Mouse (Mus musculus): Measurements from ENCODE around the gene Casp2. TPM values are rescaled to one million over a fixed set of nuclear protein-coding genes. Genes with fewer than 3 reads are reported as not detected.
A peak's percentile ranks its signal among the peaks of the same experiment; 100 is the strongest.

Gene Casp2
- total and polyA plus RNA-seq, 2 experiments, result 3.7 to 5.6 TPM

DNA sequence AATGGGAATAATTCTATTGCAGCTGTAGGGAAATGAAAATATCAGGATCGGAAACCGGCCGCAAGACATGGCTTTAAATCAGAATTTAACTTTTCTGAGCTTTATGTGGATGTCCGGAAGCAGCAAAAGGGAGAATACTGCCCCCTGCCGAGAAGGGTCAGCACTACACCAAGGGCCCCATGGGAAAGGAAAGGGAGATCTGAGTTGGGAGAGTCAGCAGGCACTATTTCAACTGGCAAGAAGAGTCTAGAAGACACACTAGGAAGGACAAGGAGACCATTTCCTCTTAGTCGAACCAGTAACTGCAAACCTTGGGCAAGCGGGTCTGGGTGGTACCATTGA is 60.5 kb downstream of the Casp2 start:
- H3K79me2 ChIP-seq (ENCODE audit: control insufficient read depth, insufficient read depth, low read length), result no peaks in the 10 kb centered on the region
- H3K4me3 ChIP-seq (ENCODE audit: insufficient read depth, low read depth, low read length), result no peak overlapping the region
- H3K27me3 ChIP-seq (ENCODE audit: control insufficient read depth, insufficient read depth, low read length), result peaks cover 19% of the 10 kb centered on the region
- no peaks in the 10 kb centered on the region for H3K36me3 ChIP-seq (ENCODE audit: control insufficient read depth, insufficient read depth, low read length)
- H3K27ac ChIP-seq (replicated peaks; ENCODE audit: insufficient read depth, low read depth, low read length), result no peak overlapping the region
- 14% methylated on average over 7 of the region's 7 CpGs for WGBS
- DNase-seq (ENCODE audit: extremely low read depth, low read depth, low spot score), result peak; percentile 26
- H3K9ac ChIP-seq (ENCODE audit: low read depth, low read length), result no peak overlapping the region
- no peak for TF ChIP-seq POLR2A (IDR thresholded peaks at IDR 0.05; ENCODE audit: extremely low read depth, insufficient read depth, low read length)
- peak; percentile 80 for TF ChIP-seq CTCF (IDR thresholded peaks at IDR 0.05; ENCODE audit: low read depth, low read length)
- H3K4me1 ChIP-seq (ENCODE audit: control insufficient read depth, insufficient read depth, low read length), result no peaks in the 10 kb centered on the region

- H3K4me1 ChIP-seq (ENCODE audit: control insufficient read depth, insufficient read depth, low read length), result no peaks in the 10 kb centered on the region
- H3K27me3 ChIP-seq (ENCODE audit: control insufficient read depth, insufficient read depth, low read length), result peaks cover 19% of the 10 kb centered on the region
- no peak overlapping the region for H3K4me3 ChIP-seq (ENCODE audit: insufficient read depth, low read depth, low read length)
- TF ChIP-seq CTCF (IDR thresholded peaks at IDR 0.05; ENCODE audit: low read depth, low read length), result no peak
- TF ChIP-seq POLR2A (IDR thresholded peaks at IDR 0.05; ENCODE audit: extremely low read depth, insufficient read depth, low read length), result no peak
- 80% methylated on average over 3 of the region's 3 CpGs for WGBS
- no peak overlapping the region for H3K9ac ChIP-seq (ENCODE audit: low read depth, low read length)
- no peaks in the 10 kb centered on the region for H3K36me3 ChIP-seq (ENCODE audit: control insufficient read depth, insufficient read depth, low read length)
- DNase-seq (ENCODE audit: extremely low read depth, low read depth, low spot score), result no peak
- H3K79me2 ChIP-seq (ENCODE audit: control insufficient read depth, insufficient read depth, low read length), result no peaks in the 10 kb centered on the region
- no peak overlapping the region for H3K27ac ChIP-seq (replicated peaks; ENCODE audit: insufficient read depth, low read depth, low read length)
These were observed 61.7 kb downstream of the Casp2 start for GRCm38 (mm10) chr6:42326509-42326908.

- Histone ChIP-seq H3K79me2 (ENCODE audit: control insufficient read depth, insufficient read depth, low read length) (no peaks in the 10 kb centered on the region), H3K4me3 (ENCODE audit: insufficient read depth, low read depth, low read length) (no peak overlapping the region), H3K9ac (ENCODE audit: low read depth, low read length) (no peak overlapping the region), H3K27me3 (ENCODE audit: control insufficient read depth, insufficient read depth, low read length) (peaks cover 10% of the 10 kb centered on the region), H3K36me3 (ENCODE audit: control insufficient read depth, insufficient read depth, low read length) (no peaks in the 10 kb centered on the region), H3K27ac (replicated peaks; ENCODE audit: insufficient read depth, low read depth, low read length) (no peak overlapping the region), H3K4me1 (ENCODE audit: control insufficient read depth, insufficient read depth, low read length) (no peaks in the 10 kb centered on the region)
- TF ChIP-seq POLR2A (IDR thresholded peaks at IDR 0.05; ENCODE audit: extremely low read depth, insufficient read depth, low read length) (no peak), CTCF (IDR thresholded peaks at IDR 0.05; ENCODE audit: low read depth, low read length) (no peak)
- DNase-seq (ENCODE audit: extremely low read depth, low read depth, low spot score), result no peak
- WGBS, result 84% methylated on average over 3 of the region's 3 CpGs
These were observed 64.0 kb downstream of the Casp2 start for GRCm38 (mm10) chr6:42328757-42329156.

GRCm38 (mm10) chr6:42330216-42330615 is 65.4 kb downstream of the Casp2 start:
- no peak for DNase-seq (ENCODE audit: extremely low read depth, low read depth, low spot score)
- H3K4me1 ChIP-seq (ENCODE audit: control insufficient read depth, insufficient read depth, low read length), result no peaks in the 10 kb centered on the region
- no peak overlapping the region for H3K9ac ChIP-seq (ENCODE audit: low read depth, low read length)
- H3K27ac ChIP-seq (replicated peaks; ENCODE audit: insufficient read depth, low read depth, low read length), result no peak overlapping the region
- 83% methylated on average over 3 of the region's 3 CpGs for WGBS
- H3K79me2 ChIP-seq (ENCODE audit: control insufficient read depth, insufficient read depth, low read length), result no peaks in the 10 kb centered on the region
- H3K4me3 ChIP-seq (ENCODE audit: insufficient read depth, low read depth, low read length), result no peak overlapping the region
- no peaks in the 10 kb centered on the region for H3K27me3 ChIP-seq (ENCODE audit: control insufficient read depth, insufficient read depth, low read length)
- H3K36me3 ChIP-seq (ENCODE audit: control insufficient read depth, insufficient read depth, low read length), result no peaks in the 10 kb centered on the region
- no peak for TF ChIP-seq CTCF (IDR thresholded peaks at IDR 0.05; ENCODE audit: low read depth, low read length)

DNA sequence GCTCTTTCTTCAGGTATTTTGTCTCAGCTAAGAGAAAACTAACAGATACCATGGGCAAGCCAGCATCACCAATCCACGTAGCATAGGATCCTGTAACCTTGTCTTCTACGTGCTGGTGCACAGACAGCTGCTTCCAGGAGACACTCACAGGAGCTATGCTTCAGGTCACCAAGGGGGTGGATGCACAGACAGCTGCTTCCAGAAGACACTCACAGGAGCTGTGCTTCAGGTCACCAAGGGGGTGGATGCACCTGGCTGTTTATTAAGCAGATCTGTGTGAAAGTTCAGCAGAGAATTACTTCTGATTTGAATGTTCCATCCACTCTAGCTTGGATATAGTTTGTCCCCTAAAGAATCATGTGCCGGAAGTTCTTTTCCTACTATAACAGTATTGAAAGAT is 66.2 kb downstream of the Casp2 start:
- no peaks in the 10 kb centered on the region for H3K79me2 ChIP-seq (ENCODE audit: control insufficient read depth, insufficient read depth, low read length)
- DNase-seq (ENCODE audit: extremely low read depth, low read depth, low spot score), result no peak
- no peak overlapping the region for H3K4me3 ChIP-seq (ENCODE audit: insufficient read depth, low read depth, low read length)
- TF ChIP-seq POLR2A (IDR thresholded peaks at IDR 0.05; ENCODE audit: extremely low read depth, insufficient read depth, low read length), result no peak
- no peak for TF ChIP-seq CTCF (IDR thresholded peaks at IDR 0.05; ENCODE audit: low read depth, low read length)
- no peak overlapping the region for H3K27ac ChIP-seq (replicated peaks; ENCODE audit: insufficient read depth, low read depth, low read length)
- no peaks in the 10 kb centered on the region for H3K36me3 ChIP-seq (ENCODE audit: control insufficient read depth, insufficient read depth, low read length)
- H3K4me1 ChIP-seq (ENCODE audit: control insufficient read depth, insufficient read depth, low read length), result no peaks in the 10 kb centered on the region
- H3K9ac ChIP-seq (ENCODE audit: low read depth, low read length), result no peak overlapping the region
- H3K27me3 ChIP-seq (ENCODE audit: control insufficient read depth, insufficient read depth, low read length), result no peaks in the 10 kb centered on the region
- 90% methylated on average over 3 of the region's 3 CpGs for WGBS

Other genes with a start within 250 kb of the Casp2 start
- not detected in 2 replicates for gene Sva, start 226.6 kb upstream of the Casp2 start, total RNA-seq (2014; rRNA removed)
- gene Sva, start 226.6 kb upstream of the Casp2 start, polyA plus RNA-seq (2012; rRNA removed), result not detected in 2 replicates
- not detected in 2 replicates for gene Tas2r139, start 124.0 kb upstream of the Casp2 start, total RNA-seq (2014; rRNA removed)
- gene Tas2r139, start 124.0 kb upstream of the Casp2 start, polyA plus RNA-seq (2012; rRNA removed), result not detected in 2 replicates
- gene Tas2r144, start 49.7 kb upstream of the Casp2 start, total RNA-seq (2014; rRNA removed), result not detected in 2 replicates
- gene Tas2r144, start 49.7 kb upstream of the Casp2 start, polyA plus RNA-seq (2012; rRNA removed), result not detected in 2 replicates
- 279 and 283 TPM in 2 replicates for gene Gstk1, start 19.1 kb upstream of the Casp2 start, total RNA-seq (2014; rRNA removed)
- 166 and 218 TPM in 2 replicates for gene Gstk1, start 19.1 kb upstream of the Casp2 start, polyA plus RNA-seq (2012; rRNA removed)
- 0.46 TPM in 1 of 2 replicates, not detected in the other for gene Tmem139, start 3.0 kb upstream of the Casp2 start, total RNA-seq (2014; rRNA removed)
- 0.29 and 0.37 TPM in 2 replicates for gene Tmem139, start 3.0 kb upstream of the Casp2 start, polyA plus RNA-seq (2012; rRNA removed)
- 0.09 TPM in 1 of 2 replicates, not detected in the other for gene Clcn1, start 21.7 kb downstream of the Casp2 start, total RNA-seq (2014; rRNA removed)
- gene Clcn1, start 21.7 kb downstream of the Casp2 start, polyA plus RNA-seq (2012; rRNA removed), result 0.02 TPM in 1 of 2 replicates, not detected in the other
- gene Fam131b, start 59.7 kb downstream of the Casp2 start, total RNA-seq (2014; rRNA removed), result under 0.01 TPM in 1 of 2 replicates, not detected in the other
- not detected in 2 replicates for gene Fam131b, start 59.7 kb downstream of the Casp2 start, polyA plus RNA-seq (2012; rRNA removed)
- gene Zyx, start 84.6 kb downstream of the Casp2 start, total RNA-seq (2014; rRNA removed), result 6.4 and 9.5 TPM in 2 replicates
- 43.1 and 49.8 TPM in 2 replicates for gene Zyx, start 84.6 kb downstream of the Casp2 start, polyA plus RNA-seq (2012; rRNA removed)
- gene Epha1, start 108.3 kb downstream of the Casp2 start, total RNA-seq (2014; rRNA removed), result 27.6 and 30.9 TPM in 2 replicates
- gene Epha1, start 108.3 kb downstream of the Casp2 start, polyA plus RNA-seq (2012; rRNA removed), result 27.1 and 28.1 TPM in 2 replicates
- 0.27 and 0.83 TPM in 2 replicates for gene Tas2r143, start 135.3 kb downstream of the Casp2 start, total RNA-seq (2014; rRNA removed)
- 0.13 and 0.17 TPM in 2 replicates for gene Tas2r143, start 135.3 kb downstream of the Casp2 start, polyA plus RNA-seq (2012; rRNA removed)
- 0.27 and 0.28 TPM in 2 replicates for gene Tas2r135, start 140.4 kb downstream of the Casp2 start, total RNA-seq (2014; rRNA removed)
- gene Tas2r135, start 140.4 kb downstream of the Casp2 start, polyA plus RNA-seq (2012; rRNA removed), result not detected in 2 replicates
- gene Tas2r126, start 169.6 kb downstream of the Casp2 start, total RNA-seq (2014; rRNA removed), result 0.20 and 0.28 TPM in 2 replicates
- not detected in 2 replicates for gene Tas2r126, start 169.6 kb downstream of the Casp2 start, polyA plus RNA-seq (2012; rRNA removed)
- not detected in 2 replicates for gene Olfr458, start 200.2 kb downstream of the Casp2 start, total RNA-seq (2014; rRNA removed)
- not detected in 2 replicates for gene Olfr458, start 200.2 kb downstream of the Casp2 start, polyA plus RNA-seq (2012; rRNA removed)
- not detected in 2 replicates for gene Olfr457, start 211.3 kb downstream of the Casp2 start, total RNA-seq (2014; rRNA removed)
- gene Olfr457, start 211.3 kb downstream of the Casp2 start, polyA plus RNA-seq (2012; rRNA removed), result not detected in 2 replicates
- gene Olfr456, start 222.2 kb downstream of the Casp2 start, total RNA-seq (2014; rRNA removed), result not detected in 2 replicates
- gene Olfr456, start 222.2 kb downstream of the Casp2 start, polyA plus RNA-seq (2012; rRNA removed), result not detected in 2 replicates

Data from liver, adult 2 months (tissue).